Mouse (Mus musculus) natural killer cell, adult 2 months (primary cell): Measurements from ENCODE around the gene Ckb.
A peak's percentile ranks its signal among the peaks of the same experiment; 100 is the strongest.
"Not testable (repeated sequence)": the region's sequence is repeated elsewhere in the genome, so short reads cannot be mapped to it uniquely, and the experiment has no call there.

Experiments used
- DNase-seq, 2 experiments: peaks; one replicate each; pipeline ENCODE4 v3.0.0; 2022; ENCODE audit warnings: low spot score in 2 of 2

Gene Ckb

DNA sequence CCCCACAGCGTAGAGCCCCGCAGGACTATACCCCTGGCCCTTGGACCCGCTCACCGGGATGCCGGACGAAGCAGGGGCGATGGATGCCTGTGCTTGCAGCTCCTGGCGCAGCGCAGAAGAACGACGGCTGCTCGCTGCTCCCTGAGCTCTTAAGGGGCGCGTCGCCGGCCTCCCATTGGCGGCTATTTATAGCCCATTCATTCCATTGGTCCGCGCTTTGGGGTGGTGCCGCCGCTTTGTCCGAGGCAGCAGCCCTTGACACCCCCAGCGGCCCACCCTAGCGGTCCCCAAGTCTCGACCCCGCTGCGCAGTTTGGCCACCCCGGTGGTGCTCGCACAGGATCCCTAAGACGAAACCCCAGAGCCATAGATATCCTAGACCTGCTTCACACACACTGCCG is at the start of gene Ckb:
Gene Ckb, minus strand, starts transcription at position 163 of the 400 bp plus-strand sequence.
- no peak for DNase-seq

GRCm38 (mm10) chr12:111720222-111720621 is 48.1 kb upstream of the Ckb start:
- no peak for DNase-seq

GRCm38 (mm10) chr12:111718656-111719055 is 46.5 kb upstream of the Ckb start:
- no peak for DNase-seq

DNA sequence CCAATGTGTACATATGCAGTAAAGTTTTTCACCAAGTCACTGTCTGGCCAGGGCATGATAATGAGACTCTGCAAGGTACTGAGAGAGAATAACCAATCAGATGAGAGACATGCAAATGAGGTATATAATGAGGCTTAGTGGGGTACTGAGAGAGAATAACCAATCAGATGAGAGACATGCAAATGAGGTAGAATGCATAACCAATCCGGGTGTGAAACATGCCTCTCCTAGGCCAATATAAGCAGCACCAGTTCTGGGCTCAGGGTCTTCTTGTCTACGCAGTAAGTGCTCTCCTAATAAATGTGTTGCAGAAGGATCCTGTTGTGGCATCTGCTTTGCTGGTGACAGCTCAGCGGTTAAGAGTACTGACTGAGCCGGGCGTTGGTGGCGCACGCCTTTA is 44.4 kb upstream of the Ckb start:
- no peak for DNase-seq

- not testable (repeated sequence) for DNase-seq
Measured at GRCm38 (mm10) chr12:111713880-111714279, 41.7 kb upstream of the Ckb start.

DNA sequence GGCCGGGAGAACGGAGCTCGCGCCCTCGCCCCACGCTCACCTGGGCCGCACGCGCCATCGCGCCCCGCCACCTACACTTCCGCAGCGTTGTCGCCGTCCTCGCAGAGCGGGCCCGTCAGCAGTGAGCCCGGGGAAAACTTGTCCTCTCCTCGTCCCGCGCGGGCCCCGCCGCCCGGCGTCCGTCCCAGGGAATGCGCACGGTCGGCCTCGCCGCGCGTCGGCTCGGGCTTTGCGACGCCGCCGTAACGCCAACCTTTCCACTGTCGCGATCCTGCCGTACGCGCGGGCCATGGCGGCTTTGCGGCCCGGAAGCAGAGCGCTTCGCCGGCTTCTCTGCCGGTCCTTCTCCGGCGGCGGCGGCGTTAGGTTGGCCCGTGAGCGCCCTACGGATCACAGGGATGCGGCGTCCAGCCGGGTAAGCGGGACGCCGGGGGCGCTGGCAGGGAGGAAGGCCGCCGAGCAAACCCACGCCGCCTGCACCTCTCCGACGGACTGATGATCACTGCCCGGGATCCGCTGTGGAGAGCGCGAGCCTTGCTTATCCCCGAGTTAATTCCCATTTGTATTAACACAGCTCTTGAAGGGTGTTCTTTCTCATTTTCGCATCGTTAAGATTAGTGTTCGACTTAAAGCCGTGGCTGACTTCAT is 41.0 kb upstream of the Ckb start, which contains the start of the genes Bag5 and Apopt1:
Gene Bag5, minus strand, starts transcription at position 254 of the 648 bp plus-strand sequence.
Gene Apopt1, plus strand, starts transcription at position 258 of the 648 bp plus-strand sequence.
- DNase-seq, result peak; percentile 73 to 87

DNA sequence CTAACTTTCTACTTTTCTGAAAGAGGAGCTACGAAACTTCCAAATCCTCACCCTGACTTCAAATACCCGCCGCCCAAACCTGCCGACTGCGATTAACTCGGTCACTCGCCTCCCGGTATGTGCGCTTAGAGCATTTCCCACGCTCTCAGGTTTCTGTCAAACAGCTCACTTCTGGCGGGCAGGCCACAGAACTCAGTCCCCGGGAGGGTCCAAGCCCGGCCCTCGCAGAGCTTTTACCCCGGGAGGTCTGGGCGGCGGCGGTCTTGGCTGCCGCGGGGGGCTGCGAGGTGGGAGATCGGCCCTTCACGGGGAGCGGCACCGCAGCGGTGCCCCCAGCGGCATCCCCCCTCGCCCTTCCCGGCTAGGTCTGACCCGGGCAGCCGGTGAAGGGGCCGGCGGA is 40.3 kb upstream of the Ckb start:
- no peak for DNase-seq

- no peak for DNase-seq
Measured at GRCm38 (mm10) chr12:111710091-111710490, 38.0 kb upstream of the Ckb start.

DNA sequence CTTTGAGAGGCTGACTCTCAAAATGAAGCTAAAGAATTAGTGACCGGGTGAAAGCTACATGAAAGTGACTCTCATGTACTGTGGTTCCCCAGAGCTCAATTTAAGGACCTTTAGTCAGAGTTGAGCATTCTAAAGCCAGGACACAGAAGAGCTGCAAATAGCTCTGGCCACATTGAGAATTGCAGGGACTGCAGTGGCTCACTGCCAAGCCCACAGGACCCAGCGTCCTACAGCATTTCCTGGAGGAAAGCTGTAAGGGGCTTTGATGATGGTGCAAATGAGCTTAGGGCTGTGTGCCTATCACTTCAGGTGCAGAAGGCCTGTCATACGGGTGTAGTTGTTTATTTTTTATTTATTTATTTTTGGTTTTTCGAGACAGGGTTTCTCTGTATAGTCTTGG is 36.0 kb upstream of the Ckb start:
- DNase-seq, result no peak

GRCm38 (mm10) chr12:111705186-111705973 is 33.2 kb upstream of the Ckb start:
- DNase-seq, result no peak

DNA sequence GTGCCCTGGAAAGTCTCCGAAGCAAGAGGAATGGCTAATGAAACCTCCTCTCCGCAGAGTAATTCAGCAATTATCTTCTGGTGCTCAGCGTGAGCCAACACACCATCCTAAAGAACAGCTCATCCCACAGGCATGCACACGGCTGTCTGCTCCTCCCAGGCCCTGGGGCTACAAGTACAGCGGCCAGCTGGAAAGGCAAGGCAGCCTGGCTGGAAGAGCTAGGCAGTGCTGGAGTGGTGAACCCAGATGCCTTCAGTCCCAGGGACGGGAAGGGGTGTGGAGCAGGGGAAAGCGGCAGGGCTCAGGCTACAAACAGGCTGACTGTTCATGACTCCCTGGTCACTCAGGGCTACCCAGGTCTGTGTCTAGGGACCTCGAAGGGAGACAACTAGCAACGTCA is 32.5 kb upstream of the Ckb start:
- no peak for DNase-seq

- no peak for DNase-seq
Measured at GRCm38 (mm10) chr12:111703301-111703700, 31.2 kb upstream of the Ckb start.

- DNase-seq, result no peak
Measured at GRCm38 (mm10) chr12:111700920-111701458, 28.9 kb upstream of the Ckb start.

GRCm38 (mm10) chr12:111699542-111699941 is 27.4 kb upstream of the Ckb start:
- no peak for DNase-seq

DNA sequence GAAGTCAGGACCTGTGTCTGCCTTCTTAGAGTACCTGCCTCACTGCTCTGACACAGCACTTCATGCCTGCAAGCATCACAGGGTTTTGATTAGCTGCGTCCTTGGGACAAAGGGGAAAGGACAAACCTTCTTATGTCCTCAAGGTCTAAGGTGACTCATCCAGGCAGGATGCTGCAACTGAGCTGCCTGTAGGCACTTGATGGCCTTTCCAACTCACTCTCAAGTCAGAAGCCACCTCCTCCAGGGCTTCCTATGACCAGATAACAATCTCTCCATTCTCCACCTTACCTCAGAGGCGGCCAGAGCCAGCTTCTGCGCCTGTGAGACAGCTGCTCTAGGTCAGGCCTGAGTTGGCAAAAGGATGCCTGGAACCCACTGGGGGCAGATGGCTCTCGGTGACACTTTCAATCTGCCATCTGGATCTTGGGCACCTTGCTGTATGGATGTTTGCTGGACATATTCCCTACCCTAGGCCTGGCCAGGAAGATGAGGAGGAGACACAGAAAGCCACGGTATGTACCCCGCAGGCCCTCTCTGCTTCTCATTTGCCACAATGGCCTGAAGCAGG is 26.3 kb upstream of the Ckb start:
- DNase-seq, result no peak

DNA sequence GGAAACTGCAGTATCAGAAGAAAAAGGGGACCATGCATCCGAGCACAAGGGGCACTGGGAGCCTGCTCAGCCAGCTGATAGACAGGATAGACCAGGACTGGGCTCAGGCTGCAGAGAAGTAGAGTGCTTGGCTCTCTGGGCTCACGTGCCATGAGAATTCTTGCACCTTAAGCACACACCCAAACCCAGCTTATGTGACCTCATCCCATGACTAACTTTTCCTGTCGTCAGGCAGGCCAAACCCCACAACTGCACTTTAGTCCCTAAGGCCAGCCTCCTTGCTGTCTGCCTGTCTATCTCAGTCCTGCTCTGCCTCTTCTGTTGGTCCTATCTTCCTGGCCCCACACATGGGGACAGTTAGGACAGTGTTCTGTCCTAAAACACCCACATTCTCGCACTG is 25.6 kb upstream of the Ckb start:
- DNase-seq, result no peak

DNA sequence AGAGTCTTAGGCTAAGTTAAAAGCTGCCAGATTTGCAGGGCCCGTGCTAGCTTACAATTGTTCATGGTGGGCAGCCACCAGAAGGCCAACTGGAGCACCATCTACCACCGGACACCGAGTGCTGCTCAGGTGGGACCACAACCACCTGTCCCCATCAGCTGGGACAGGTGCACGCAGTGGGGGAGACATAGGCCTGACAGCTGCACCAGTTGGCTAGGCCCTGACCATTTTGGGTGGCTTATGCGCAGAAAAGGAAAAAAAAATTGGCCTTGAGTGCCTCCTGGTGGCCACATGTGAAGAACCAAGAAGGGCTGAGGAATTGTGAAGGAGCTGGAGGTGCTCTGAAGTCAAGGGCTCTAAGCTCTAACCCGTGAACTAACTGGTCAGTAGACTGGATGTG is 24.1 kb upstream of the Ckb start:
- DNase-seq, result peak; percentile 53 to 62

DNA sequence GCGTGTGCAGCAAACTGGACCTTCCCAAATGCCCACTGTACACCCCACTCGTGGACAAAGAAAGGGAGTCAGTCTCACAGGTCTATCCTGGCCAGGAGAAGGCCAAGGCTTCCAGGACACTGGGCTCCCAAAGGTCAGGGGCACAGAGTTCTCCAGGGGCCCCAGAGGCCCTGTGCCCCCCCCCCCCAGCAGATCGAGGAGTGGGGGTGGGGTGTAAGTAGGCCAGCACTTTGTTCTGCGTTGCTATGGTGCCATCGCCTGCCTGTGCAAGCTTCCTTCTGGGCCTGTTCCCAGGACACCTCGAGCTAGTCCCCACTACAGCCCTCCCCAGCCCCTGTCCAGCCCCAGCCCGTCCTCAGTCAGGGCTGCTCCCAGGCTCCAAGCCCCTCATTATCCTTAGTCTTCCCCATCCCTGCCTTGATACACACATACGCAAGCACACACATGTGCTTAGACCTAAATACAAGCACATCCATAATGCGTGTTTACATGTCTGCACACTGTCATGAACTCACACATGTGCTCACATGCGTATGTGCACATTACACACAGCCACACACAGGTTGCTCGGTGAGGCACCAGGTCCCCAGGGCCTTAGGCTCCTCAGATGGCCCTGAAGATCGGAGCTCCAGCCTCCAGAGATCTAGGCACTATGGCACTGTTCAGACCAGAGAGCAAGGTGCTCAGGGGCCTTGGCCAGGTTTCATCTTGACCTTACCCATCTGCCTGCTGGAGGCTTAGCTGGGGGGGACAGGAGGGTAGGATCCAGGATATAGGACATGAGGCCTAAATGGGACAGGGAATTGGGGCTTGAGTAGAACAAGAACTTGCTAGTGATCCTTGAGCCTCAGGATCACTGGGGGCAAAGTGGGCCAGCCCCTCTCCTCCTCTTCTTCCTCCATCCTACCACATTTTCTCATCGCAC is 23.0 kb upstream of the Ckb start:
- no peak for DNase-seq

GRCm38 (mm10) chr12:111694271-111694781 is 22.2 kb upstream of the Ckb start:
- no peak for DNase-seq

DNA sequence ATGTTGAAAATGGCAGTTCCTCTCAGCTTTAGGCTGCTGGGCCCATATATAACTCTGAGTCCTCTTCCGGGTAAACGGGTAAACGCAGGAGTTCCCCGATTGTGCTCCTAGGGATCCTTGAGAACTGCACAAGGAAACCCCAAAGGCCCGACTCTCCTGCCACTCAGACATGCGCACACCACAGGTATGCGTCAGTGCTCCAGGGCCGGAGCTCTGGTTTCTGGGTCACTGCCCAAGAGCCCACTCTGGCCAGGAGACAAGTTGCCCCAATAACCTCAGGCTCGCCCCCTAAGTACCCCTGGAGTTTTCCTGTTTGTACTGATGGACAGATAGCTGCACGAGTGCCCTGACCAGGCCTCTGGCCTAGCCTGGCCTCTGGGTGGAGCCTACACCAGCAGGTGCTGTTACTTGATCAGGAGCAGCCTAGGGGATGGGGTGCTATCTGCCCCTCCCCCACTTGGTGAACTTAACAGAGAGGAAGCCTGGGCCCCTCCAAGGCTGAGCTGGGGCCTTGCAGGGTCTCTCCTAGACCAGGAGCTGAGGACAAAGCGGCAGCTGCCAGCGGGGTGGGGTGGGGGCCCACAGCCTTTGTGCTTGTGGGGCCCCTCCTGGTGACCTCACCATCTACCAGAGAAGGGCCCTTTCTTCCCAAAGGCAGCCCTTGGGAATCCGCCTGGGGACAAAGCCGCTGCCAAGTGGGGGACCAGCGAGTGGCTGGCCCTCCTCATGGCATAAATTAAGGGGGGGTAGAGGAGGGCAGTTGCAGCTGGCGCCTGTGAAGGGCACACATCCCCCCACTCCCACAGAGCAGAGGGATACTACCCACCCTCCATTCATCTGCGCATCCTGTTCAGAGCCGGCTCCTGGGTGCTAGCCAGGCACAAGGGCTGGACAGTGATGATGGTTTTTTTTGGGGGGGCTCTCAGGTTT is 21.5 kb upstream of the Ckb start:
- DNase-seq, result no peak
